Mouse (Mus musculus) lung, postnatal 0 days (tissue): ENCODE measurements around the gene Carmil1.

Experiments
- CTCF ChIP-seq: IDR thresholded peaks from 2 replicates; pipeline ENCODE4 v1.5.1; 2016; ENCODE audit warnings: antibody characterized with exemption, mild to moderate bottlenecking
- EP300 ChIP-seq: IDR thresholded peaks from 2 replicates; pipeline ENCODE4 v1.6.1; 2016; ENCODE audit warnings: antibody characterized with exemption, mild to moderate bottlenecking, control low read depth

- TF ChIP-seq CTCF (no peak), EP300 (no peak)
Measured at GRCm38 (mm10) chr13:24159972-24160371, 120.6 kb downstream of the Carmil1 start.
